Mouse (Mus musculus) heart, postnatal 14 days (tissue): ENCODE measurements around the gene Il23r. TPM values are rescaled to one million over a fixed set of nuclear protein-coding genes. Genes with fewer than 3 reads are reported as not detected.

ENCODE experiments used
- DNase-seq, 2 experiments: peaks; one replicate each; pipeline ENCODE4 v3.0.0; 2021 to 2022
- intact Hi-C: fragments of 180-260 bp; cut with DNase I; formaldehyde crosslinking; loops from one replicate; pipeline ENCODE4 v1.15.1; 2025
- total RNA-seq, 2 experiments: library from RNA; stranded (reverse); gene quantifications; 2 replicates each; pipeline ENCODE4 v1.2.3; 2021

Gene Il23r
- total RNA-seq, 2 experiments from 2014 or later, result not detected

DNA sequence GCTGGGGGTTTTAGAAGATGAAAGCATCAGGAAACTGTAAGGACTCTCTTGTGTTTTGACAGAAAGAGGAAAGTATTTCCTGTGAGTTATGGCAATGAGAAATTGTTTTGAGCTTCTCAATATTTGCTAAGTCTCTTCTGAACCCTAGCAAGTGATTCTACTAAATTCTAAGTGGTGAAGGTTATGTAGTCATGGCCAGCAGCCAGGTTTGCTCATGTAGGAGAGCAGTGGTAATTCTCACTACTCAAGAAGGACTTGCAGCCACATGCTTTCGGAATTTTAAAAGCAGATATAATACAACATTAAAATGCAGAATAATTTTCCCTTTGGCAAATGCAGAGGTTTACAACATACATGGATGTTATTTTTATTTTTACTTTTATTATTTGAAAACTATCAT lies 55.9 kb downstream of the Il23r start:
- intact Hi-C loops, result loop anchor here (5.0 kb wide), 1 partner anchor 263 kb away; no protein-coding TSS in a partner anchor
- DNase-seq, result no peak

DNA sequence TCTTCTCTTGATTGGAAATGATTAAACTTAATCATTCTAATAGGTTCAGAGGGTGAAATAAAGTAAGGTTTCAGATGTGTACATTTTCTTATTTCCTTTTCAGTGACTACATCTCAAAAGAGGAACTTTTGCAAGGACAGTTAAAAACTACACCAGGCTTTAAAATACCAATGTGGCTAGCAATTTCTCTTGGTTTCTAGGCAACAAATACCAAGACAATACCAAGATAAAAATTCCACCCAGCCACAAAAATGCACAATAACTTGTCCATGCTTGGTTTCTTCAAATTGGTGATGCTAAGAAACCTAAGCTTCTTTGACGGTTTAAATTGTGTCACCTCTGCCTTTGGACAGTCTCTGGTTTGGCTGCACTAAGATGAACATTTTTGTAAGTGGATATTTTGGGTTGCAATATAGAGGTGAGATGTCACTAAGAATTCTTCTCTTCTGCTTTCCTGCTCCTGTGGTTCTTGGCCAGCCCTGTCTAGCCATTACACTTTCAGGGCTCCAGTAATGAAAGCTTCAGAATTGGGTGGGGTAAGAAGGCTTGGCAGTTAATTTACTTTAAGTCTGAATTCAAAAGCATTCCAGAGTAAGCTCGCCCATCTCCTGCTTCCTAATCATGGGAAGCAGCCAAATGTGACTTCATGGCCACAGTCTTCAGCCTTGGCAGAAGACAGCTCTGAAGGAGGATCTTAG lies 56.8 kb downstream of the Il23r start:
- DNase-seq, result peak in 1 of 2 experiments; percentile 3
- intact Hi-C loops, result loop anchor here (5.0 kb wide), 1 partner anchor 263 kb away; no protein-coding TSS in a partner anchor

DNA sequence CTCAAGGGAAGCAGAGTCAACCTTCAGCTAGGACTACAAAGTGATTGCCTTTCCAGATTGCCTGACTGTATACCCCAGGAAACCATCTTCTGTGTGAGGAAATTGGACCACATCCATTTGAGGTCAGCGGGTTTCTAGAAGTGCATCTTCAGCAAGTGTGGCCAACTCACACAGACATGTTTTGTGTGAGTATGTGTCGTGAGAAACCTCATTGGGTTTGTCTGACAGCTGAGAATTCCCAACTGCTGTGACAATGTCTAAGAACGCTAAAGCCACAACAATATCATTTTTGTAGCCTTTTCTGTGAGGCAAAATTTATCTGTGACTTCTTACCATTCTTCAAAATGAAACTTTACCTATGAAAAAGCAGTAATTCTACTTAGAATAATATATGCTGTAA lies 59.8 kb downstream of the Il23r start:
- intact Hi-C loops, result no loop called here
- DNase-seq, result no peak

DNA sequence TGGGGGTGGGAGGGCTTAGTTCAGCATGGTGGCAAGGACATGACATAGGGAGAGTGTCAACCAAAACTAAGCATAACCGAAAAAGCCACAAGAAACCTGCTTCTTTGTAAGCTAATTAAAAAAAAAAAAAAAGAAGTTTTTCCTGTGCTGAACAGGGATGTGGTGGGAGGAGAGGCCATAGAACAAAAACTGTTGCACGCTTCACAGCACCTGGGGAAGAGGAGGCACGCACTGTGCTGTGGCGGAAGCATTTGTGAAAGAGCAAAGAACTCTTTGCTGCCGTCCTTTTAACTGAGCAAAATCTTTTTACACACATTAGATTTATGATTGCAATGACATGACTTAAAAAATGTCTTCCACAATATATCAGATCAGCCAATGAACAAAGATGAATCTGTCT lies 69.9 kb downstream of the Il23r start:
- intact Hi-C loops, result no loop called here
- no peak for DNase-seq

DNA sequence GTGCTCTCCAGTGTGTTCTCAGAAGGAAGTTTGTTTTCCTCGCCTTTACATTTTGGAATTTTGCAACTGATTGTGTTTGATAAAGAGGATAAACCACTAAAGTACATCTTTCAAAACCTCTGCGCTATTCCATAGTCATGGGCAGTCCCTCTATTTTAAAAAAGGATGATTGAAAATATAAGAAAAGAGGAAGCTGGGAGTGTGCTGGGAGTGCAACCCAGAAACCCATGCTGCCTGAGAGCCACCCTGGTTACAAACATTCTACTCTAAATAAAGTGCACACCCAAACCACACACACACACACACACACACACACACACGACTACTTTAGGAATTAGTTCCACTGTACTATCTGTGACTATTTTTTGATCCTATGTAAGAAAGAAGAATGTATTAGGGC lies 75.1 kb downstream of the Il23r start:
- intact Hi-C loops, result no loop called here
- no peak for DNase-seq

DNA sequence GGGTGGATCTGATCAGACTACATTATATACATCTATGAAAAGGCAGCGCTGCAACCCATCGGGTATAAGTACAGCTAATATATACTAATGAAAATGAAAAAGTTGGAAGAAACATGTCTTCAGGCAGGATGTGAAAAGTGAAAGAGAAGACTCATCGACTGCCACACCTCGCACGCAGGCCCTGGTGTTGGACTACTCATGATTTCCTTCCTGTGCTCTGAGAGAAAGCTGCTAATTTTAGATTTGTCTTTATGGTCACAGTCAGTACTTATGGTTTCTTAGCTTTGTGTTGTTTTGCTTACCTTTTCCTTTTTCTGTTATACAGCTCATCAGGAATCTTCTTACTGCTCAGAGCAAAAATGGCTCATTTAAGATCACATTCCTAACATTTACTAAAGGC lies 76.4 kb downstream of the Il23r start:
- intact Hi-C loops, result no loop called here
- DNase-seq, result no peak

DNA sequence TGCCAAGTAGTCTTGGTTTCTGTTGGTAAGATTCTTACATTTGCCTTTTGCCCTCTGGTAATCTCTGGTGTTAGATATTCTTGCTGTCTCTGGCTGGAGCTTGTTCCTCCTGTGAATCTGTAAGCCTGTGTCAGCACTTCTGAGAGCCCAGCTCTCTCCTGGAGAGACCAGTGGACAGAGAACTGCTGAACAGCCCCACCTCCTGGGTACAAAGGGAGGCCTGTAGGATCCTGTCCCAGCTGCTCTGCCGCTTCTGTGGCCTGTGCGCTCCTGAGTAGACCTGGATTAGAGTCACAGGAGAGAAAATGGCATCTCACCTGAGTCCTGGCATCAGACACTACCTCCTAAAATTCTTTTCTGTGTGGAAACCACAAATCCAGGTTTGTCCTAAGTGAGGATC lies 78.3 kb downstream of the Il23r start:
- intact Hi-C loops, result no loop called here
- no peak for DNase-seq

DNA sequence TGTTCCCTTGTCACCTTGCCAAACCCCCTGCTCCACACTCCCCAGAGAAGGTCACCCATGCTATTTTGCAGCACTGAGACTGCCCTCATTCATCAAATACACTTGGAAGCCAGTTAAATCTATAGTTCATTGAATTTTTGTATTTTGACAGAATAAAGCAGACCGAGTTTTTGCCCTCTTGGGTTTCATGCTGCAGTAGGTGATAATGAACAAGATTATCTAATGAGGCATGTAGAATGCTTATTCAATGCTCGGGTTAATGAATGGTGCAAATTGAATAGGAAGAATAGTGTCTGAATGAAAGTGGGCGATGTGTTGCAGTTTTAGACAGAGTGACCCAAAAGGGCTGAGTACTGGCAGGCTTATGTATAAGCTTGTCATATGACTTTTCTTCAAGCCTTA lies 86.4 kb downstream of the Il23r start:
- no peak for DNase-seq
- intact Hi-C loops, result no loop called here

DNA sequence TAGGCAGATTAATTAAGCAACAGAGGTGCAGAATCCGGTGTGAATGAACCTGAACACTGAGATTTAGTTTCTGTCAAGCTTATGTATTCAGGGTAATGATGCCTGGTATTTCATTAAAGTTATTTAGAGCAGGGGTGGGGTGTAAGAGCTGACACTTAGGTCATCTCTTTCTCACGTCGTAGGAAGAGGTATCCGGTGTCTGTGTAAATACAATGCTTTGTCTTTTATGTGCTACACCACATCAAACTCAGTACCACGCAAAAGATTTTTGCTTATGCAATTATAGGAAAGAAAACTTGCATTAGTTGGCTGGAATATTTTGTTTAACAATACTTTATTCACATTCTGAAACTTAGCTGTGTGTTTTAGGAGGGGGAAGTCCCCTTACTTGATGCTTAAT lies 92.1 kb downstream of the Il23r start:
- DNase-seq, result no peak

DNA sequence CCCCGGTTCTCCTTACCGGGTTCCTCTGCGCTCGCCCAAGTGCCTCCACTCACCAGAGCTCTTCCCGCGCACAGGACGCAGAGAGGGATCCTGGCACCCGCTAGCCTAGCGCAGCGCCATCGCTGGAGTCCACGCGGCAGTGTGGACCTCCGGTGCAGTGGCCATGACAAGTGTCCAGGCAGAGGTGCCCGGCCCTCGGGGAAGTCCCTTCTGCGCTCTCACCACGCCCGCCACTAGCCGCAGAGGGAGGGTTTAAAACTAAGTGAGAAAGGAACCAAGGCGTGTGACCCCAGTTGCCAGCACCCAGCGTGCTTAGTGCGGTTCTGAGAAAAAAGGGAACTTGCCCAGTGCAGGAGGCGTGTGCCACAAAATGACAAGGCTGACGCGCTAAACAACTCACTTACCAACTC lies 115.7 kb downstream of the Il23r start, which contains the start of gene Il12rb2:
Gene Il12rb2 (minus strand): TSS at position 207 of the 410 bp plus-strand sequence.
- intact Hi-C loops, result no loop called here
- peak; percentile 4 to 15 for DNase-seq

More for the DNA sequence above, 92.1 kb downstream of the Il23r start:
- intact Hi-C loops, result no loop called here

Other genes starting within 250 kb of the Il23r start
- gene Il12rb2, start 115.7 kb downstream of the Il23r start, total RNA-seq, result under 1 TPM; 0.17 to 0.49 TPM
- gene Tacstd2, start 43.9 kb upstream of the Il23r start, total RNA-seq, result under 1 TPM; 0.12 to 0.17 TPM